Mouse (Mus musculus): ENCODE measurements around the gene Tubb5. TPM values are rescaled to one million over a fixed set of nuclear protein-coding genes. Genes with fewer than 3 reads are reported as not detected.

Gene Tubb5
- total RNA-seq (2021) = 10 to 100 TPM; 34.7 to 38.6 TPM
- long read RNA-seq, experiment 1, transcript Tubb5-201 (4 exons, 2,649 nt) = major isoform, 34 of 42 reads
- long read RNA-seq, experiment 1, partial matches to known transcripts = 1 of 42 reads
- long read RNA-seq, experiment 1, other reads (novel, unspliced or antisense) = 6 of 42 reads
- long read RNA-seq, experiment 2, transcript Tubb5-201 (4 exons, 2,649 nt) = major isoform, 36 of 48 reads
- long read RNA-seq, experiment 2, partial matches to known transcripts = 0 of 48 reads
- long read RNA-seq, experiment 2, other reads (novel, unspliced or antisense) = 12 of 48 reads

GRCm38 (mm10) chr17:35838122-35838544 lies at the start of gene Tubb5:
TSS of gene Tubb5 (minus strand) at chr17:35838306.
- DNase-seq = peak; percentile 91 to 96
- intact Hi-C loops (cut with DNase I) = no loop called here

- DNase-seq = no peak
- intact Hi-C loops (cut with DNase I) = no loop called here
Measured at GRCm38 (mm10) chr17:35887725-35888124, 49.6 kb upstream of the Tubb5 start.

- intact Hi-C loops (cut with DNase I) = no loop called here
- DNase-seq = no peak
Measured at GRCm38 (mm10) chr17:35883777-35884176, 45.7 kb upstream of the Tubb5 start.

- no peak for DNase-seq
- intact Hi-C loops (cut with DNase I) = no loop called here
Measured at GRCm38 (mm10) chr17:35882924-35883323, 44.8 kb upstream of the Tubb5 start.

GRCm38 (mm10) chr17:35879245-35880057 lies 41.3 kb upstream of the Tubb5 start, which contains the start of gene Dhx16:
TSS of gene Dhx16 (plus strand) at chr17:35879819.
- DNase-seq = peak; percentile 89 to 94
- intact Hi-C loops (cut with DNase I) = no loop called here

GRCm38 (mm10) chr17:35874721-35875120 lies 36.6 kb upstream of the Tubb5 start:
- intact Hi-C loops (cut with DNase I) = loop anchor here (2.0 kb wide), 1 partner anchor 138 kb away; no protein-coding TSS in a partner anchor
- no peak for DNase-seq

- DNase-seq = peak; percentile 83 to 90
- intact Hi-C loops (cut with DNase I) = loop anchor here (2.0 kb wide), 3 partner anchors 37 to 137 kb away; no protein-coding TSS in a partner anchor
Measured at GRCm38 (mm10) chr17:35873774-35874519, 35.8 kb upstream of the Tubb5 start.

- no peak for DNase-seq
- intact Hi-C loops (cut with DNase I) = no loop called here
Measured at GRCm38 (mm10) chr17:35870884-35871696, 33.0 kb upstream of the Tubb5 start.

GRCm38 (mm10) chr17:35870151-35870883 lies 32.2 kb upstream of the Tubb5 start:
- intact Hi-C loops (cut with DNase I) = no loop called here
- DNase-seq = peak; percentile 44 to 55

GRCm38 (mm10) chr17:35869346-35870067 lies 31.4 kb upstream of the Tubb5 start:
- intact Hi-C loops (cut with DNase I) = no loop called here
- DNase-seq = peak in 1 of 2 experiments; percentile 21

GRCm38 (mm10) chr17:35868961-35869345 lies 30.8 kb upstream of the Tubb5 start:
- DNase-seq = no peak
- intact Hi-C loops (cut with DNase I) = no loop called here

- DNase-seq = no peak
- intact Hi-C loops (cut with DNase I) = no loop called here
Measured at GRCm38 (mm10) chr17:35868165-35868820, 30.2 kb upstream of the Tubb5 start.

GRCm38 (mm10) chr17:35866911-35867890 lies 29.1 kb upstream of the Tubb5 start:
- DNase-seq = peak in 1 of 2 experiments; percentile 45
- intact Hi-C loops (cut with DNase I) = no loop called here

GRCm38 (mm10) chr17:35866281-35866831 lies 28.2 kb upstream of the Tubb5 start:
- intact Hi-C loops (cut with DNase I) = no loop called here
- DNase-seq = peak; percentile 69 to 70

- intact Hi-C loops (cut with DNase I) = no loop called here
- DNase-seq = peak; percentile 75 to 76
Measured at GRCm38 (mm10) chr17:35865481-35866280, 27.6 kb upstream of the Tubb5 start, which contains the start of gene Ppp1r18. TSS of gene Ppp1r18 (plus strand) at chr17:35865593.
